Mouse (Mus musculus) splenic B cell, adult 2 months (primary cell): ENCODE results near the gene Lxn.

Experiments used
- DNase-seq: peaks from one replicate; pipeline ENCODE4 v3.0.0-alpha.2; 2011; ENCODE audit warnings: low read depth, low spot score
- H3K27me3 ChIP-seq: 2 replicates; pipeline ENCODE4 v1.6.1; 2012; ENCODE audit warnings: mild to moderate bottlenecking, low read length, moderate library complexity, mixed read lengths; ENCODE audit not compliant: control insufficient read depth, poor library complexity, insufficient read depth, severe bottlenecking
- H3K36me3 ChIP-seq: 2 replicates; pipeline ENCODE4 v1.6.1; 2012; ENCODE audit warnings: mild to moderate bottlenecking, low read length, moderate library complexity, mixed read lengths; ENCODE audit not compliant: control insufficient read depth, poor library complexity, insufficient read depth, severe bottlenecking

The Lxn gene

GRCm38 (mm10) chr3:67479806-67480205, 16.1 kb upstream of the Lxn start:
- peaks cover 6% of the 10 kb centered on the region; the same call in 1 of the 2 replicates for H3K36me3 ChIP-seq

DNA sequence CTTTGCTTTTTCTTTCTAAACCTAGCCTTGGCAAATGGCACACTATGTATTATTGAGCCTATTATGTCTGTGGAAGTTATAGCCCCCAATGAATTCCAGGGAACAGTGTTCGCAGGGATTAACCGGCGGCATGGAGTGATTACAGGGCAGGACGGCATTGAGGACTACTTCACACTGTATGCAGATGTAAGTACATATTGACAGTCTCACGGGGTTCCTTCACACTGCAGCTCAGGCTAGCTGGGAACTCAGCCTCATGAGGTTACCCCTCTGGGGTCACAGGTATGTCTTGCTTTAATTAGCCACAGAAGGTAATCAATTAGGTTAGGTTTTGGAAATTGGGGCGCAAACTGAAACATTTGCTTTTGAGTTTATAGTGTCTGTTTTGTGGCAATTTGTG, 9.7 kb upstream of the Lxn start:
- DNase-seq: no peak
- H3K27me3 ChIP-seq: no peaks in the 10 kb centered on the region
- no peaks in the 10 kb centered on the region; the same call in 1 of the 2 replicates for H3K36me3 ChIP-seq

More at GRCm38 (mm10) chr3:67479806-67480205, 16.1 kb upstream of the Lxn start:
- no peak for DNase-seq
- no peaks in the 10 kb centered on the region for H3K27me3 ChIP-seq

- Histone ChIP-seq H3K36me3 (peaks cover 2% of the 10 kb centered on the region; the same call in 1 of the 2 replicates), H3K27me3 (no peaks in the 10 kb centered on the region)
- DNase-seq: no peak
These were observed 7.8 kb upstream of the Lxn start for GRCm38 (mm10) chr3:67471408-67472127.

DNA sequence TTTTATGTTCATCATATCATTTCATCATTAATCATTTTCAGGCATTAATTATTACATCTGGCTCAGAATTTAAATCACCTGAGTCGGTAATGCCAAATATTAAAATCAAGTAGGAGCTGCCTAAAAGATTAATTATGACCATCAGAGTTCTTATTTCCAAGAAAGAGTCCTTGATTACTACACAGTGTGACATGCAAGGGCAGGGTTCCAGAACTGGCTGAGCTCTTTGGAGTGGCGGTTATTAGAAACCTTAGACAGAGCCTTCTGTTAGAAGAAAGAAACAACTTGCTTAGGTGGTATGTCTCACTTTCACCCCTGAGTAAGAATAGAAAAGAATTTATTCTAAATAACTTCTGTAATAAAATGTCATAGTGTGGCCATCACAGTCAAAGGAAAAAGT, 3.6 kb upstream of the Lxn start:
- Histone ChIP-seq H3K36me3 (peaks cover 2% of the 10 kb centered on the region; the same call in 1 of the 2 replicates), H3K27me3 (no peaks in the 10 kb centered on the region)
- no peak for DNase-seq

DNA sequence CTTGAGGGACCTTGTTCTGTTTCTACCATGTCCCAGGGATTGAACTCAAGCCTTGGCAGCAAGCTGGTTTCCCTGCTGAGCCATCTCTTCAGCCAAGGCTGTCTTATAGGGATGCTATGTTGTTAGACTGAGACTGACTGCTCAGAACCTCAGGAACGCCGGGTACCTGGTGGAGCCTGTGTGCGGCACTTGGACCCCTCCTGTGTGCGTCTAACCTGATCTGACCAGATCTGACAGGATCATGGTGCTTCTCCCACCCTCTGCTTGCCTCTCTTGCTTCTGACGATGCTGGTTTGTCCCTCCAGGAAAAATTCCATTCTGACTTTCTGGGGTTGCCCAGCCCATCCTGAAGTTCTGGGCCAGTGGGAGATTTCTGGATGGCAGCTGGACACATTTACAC, 2.9 kb upstream of the Lxn start:
- peaks cover 2% of the 10 kb centered on the region; the same call in 1 of the 2 replicates for H3K36me3 ChIP-seq
- no peak for DNase-seq
- H3K27me3 ChIP-seq: no peaks in the 10 kb centered on the region

DNA sequence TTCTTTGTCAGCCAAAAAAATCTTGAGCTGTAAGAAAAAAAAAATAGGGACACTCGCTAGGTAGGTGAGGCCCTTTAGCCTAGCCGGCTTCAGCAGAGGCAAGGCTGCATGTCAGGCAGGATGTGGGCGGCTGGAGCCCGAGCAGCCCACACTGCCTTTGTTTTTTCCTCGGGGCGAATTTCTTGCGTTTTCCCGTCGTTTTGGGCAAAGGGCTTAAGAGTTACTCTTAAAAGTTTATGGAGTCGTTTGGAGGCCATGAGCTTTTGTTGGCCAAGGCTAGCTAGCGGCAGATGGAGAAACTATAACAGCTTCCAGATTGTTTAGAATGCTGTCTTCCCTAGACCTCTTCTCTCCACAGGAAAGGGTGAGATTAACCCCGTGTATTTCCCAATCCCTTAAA, 725 bp downstream of the Lxn start:
- Histone ChIP-seq H3K36me3 (peaks cover 2% of the 10 kb centered on the region; the same call in 1 of the 2 replicates), H3K27me3 (no peaks in the 10 kb centered on the region)
- DNase-seq: peak; percentile 11

- no peak for DNase-seq
- no peaks in the 10 kb centered on the region for H3K27me3 ChIP-seq
- H3K36me3 ChIP-seq: peaks cover 2% of the 10 kb centered on the region; the same call in 1 of the 2 replicates
These were observed 1.1 kb downstream of the Lxn start for GRCm38 (mm10) chr3:67462578-67462977.

DNA sequence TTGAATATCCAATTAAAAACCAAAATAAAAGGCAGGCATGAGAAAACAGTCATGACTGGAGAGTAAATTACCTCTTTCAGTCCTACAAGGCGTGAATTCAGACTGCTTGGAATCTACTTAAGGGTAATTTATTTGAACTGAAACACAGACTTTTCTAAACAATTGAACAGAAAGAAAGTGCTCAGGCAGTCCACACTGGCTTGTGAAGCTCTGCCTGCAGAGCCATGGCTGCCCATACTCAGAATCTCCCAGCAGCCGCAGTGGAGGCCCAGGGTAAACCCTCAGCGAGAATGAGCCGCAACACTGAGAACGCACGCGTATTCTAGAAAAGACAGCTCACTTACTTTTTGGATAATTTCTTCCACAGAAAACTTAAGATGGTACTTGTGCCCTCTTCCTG, 1.7 kb downstream of the Lxn start:
- no peak for DNase-seq
- peaks cover 2% of the 10 kb centered on the region; the same call in 1 of the 2 replicates for H3K36me3 ChIP-seq
- H3K27me3 ChIP-seq: no peaks in the 10 kb centered on the region

GRCm38 (mm10) chr3:67459881-67460280, 3.8 kb downstream of the Lxn start:
- DNase-seq: no peak
- Histone ChIP-seq H3K36me3 (peaks cover 3% of the 10 kb centered on the region), H3K27me3 (no peaks in the 10 kb centered on the region)

GRCm38 (mm10) chr3:67450601-67451210, 13.0 kb downstream of the Lxn start:
- Histone ChIP-seq H3K36me3 (peaks cover 15% of the 10 kb centered on the region), H3K27me3 (no peaks in the 10 kb centered on the region)
- DNase-seq: no peak

- no peak for DNase-seq
- Histone ChIP-seq H3K27me3 (no peaks in the 10 kb centered on the region), H3K36me3 (peaks cover 14% of the 10 kb centered on the region)
These were observed 14.1 kb downstream of the Lxn start for GRCm38 (mm10) chr3:67449660-67450059.

GRCm38 (mm10) chr3:67447143-67447542, 16.6 kb downstream of the Lxn start:
- Histone ChIP-seq H3K27me3 (no peaks in the 10 kb centered on the region), H3K36me3 (peaks cover 12% of the 10 kb centered on the region)
- no peak for DNase-seq

DNA sequence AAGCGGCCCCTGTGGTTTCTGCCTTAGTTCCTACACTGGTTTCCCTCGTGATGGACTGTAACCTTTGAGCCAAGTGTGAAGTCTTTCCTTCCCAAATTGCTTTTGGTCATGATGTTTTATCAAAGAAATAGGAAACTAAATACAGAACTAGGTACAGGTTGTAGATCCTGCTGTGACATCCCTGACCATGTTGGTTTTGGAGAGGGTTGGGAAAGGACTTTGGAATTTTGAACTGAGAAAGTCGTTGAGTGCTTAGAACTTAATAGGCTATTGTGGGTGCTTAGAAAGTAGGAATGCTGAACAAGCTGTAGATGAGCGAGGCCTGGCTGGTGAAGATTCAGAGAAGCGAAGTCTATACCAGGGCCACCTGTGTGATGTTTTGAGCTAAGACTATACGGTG, 29.7 kb downstream of the Lxn start:
- no peak for DNase-seq
- Histone ChIP-seq H3K27me3 (no peaks in the 10 kb centered on the region), H3K36me3 (no peaks in the 10 kb centered on the region; the same call in none of the 2 replicates)

DNA sequence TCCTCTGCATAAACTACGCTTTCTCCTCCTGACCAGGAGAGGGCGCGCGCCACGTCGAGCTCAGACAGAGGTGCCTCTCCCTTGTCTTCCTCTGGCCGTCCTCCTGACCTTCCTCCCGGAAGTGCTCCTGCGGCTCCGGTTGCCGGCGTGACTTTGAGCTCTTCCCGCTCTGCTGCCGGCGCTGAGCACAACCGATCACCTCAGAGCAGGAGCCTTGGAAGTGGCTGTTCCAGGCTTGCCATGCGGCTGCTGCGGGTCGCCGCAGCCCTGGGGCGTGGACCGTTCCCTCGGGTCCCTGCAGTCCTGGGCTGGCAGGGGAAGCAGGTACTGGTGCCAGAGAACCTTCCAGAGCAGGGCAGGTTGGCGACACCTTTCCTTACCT, 33.7 kb downstream of the Lxn start, which contains the start of gene Gfm1:
Gene Gfm1 (plus strand): TSS at position 98 of the 382 bp plus-strand sequence.
- no peaks in the 10 kb centered on the region for H3K36me3 ChIP-seq
- peak; percentile 86 for DNase-seq
- H3K27me3 ChIP-seq: no peaks in the 10 kb centered on the region

GRCm38 (mm10) chr3:67429338-67429998, 34.3 kb downstream of the Lxn start:
- DNase-seq: peak; percentile 10
- Histone ChIP-seq H3K27me3 (no peaks in the 10 kb centered on the region), H3K36me3 (no peaks in the 10 kb centered on the region)
